Mouse (Mus musculus) central nervous system, embryonic 11.5 days (tissue): Measurements from ENCODE around the gene Taar2. TPM values are rescaled to one million over a fixed set of nuclear protein-coding genes. Genes with fewer than 3 reads are reported as not detected.

ENCODE experiments used
- polyA plus RNA-seq: library from polyadenylated mRNA; depleted of rRNA; stranded (reverse); fragments of >200 nt; gene quantifications from 2 replicates; pipeline ENCODE4 v1.2.3, GENCODE M21; 2012; rRNA removed

Gene Taar2
- polyA plus RNA-seq, result not detected in 2 replicates

DNA sequence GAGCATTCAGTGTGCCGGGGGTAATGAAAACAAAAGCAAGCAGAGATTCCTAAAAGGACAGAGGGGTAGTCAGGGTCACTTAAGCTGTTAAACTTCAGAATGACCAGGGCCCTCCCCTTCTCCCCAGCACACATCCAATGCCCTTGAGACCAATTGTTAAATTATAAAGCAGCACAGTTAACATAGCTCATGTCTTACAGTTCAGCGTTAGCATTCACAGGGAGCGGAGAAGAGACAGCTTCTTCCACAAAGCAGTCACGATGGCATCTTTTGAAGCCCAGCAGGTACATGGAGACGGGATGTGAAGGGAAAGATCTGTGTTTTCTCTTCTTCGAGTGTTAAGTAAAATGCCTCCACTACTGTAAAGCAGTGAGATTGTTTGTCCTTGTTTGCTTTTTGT lies at the start of gene Taar2:
Taar2 (plus strand) TSS at position 261 of the 400 bp plus-strand sequence.

GRCm38 (mm10) chr10:23894601-23895349 lies 43.6 kb upstream of the Taar2 start, which contains the start of gene Vnn1:
Vnn1 (plus strand) TSS chr10:23894688.

GRCm38 (mm10) chr10:23920056-23920455 lies 18.3 kb upstream of the Taar2 start, which contains the start of gene Taar1:
Taar1 (plus strand) TSS chr10:23920356.

GRCm38 (mm10) chr10:23949508-23950005 lies 11.2 kb downstream of the Taar2 start, which contains the start of gene Taar3:
Taar3 (plus strand) TSS chr10:23949558.

DNA sequence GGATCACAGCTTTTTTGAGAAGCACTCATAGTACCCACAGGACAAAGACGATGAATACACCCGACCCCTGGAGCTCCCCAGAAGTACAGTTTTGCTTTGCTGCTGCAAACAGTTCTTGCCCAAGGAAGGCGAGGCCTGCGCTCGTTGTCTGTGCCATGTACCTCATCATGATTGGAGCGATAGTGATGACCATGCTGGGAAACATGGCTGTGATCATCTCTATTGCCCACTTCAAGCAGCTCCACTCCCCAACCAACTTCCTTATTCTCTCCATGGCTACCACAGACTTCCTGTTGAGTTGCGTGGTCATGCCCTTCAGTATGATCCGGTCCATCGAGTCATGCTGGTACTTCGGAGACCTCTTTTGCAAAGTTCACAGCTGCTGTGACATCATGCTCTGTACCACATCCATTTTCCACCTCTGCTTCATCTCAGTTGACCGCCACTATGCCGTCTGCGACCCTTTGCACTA lies 22.1 kb downstream of the Taar2 start, which contains the start of gene Taar4:
Taar4 (plus strand) TSS at position 51 of the 472 bp plus-strand sequence.

DNA sequence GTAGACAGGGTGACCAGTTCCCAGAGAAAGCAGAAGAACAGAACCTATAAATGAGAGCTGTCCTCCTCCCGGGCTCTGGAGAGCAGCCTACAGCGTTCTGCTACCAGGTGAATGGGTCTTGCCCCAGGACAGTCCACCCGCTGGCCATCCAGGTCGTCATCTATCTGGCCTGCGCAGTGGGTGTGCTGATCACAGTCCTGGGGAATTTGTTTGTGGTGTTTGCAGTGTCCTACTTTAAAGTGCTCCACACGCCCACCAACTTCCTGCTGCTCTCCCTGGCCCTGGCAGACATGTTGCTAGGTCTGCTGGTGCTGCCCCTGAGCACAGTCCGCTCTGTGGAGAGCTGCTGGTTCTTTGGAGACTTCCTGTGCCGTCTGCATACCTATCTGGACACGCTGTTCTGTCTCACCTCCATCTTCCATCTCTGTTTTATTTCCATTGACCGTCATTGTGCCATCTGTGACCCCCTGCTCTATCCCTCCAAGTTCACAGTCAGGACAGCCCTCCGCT lies 32.3 kb downstream of the Taar2 start, which contains the start of gene Taar5:
Taar5 (plus strand) TSS at position 51 of the 510 bp plus-strand sequence.

GRCm38 (mm10) chr10:23985546-23985945 lies 47.2 kb downstream of the Taar2 start, which contains the start of gene Taar6:
Taar6 (minus strand) TSS chr10:23985646.

Other genes starting within 250 kb of the Taar2 start
- 3,597 and 5,155 TPM in 2 replicates for gene Rps12, start 151.3 kb upstream of the Taar2 start, polyA plus RNA-seq
- gene Slc18b1, start 141.6 kb upstream of the Taar2 start, polyA plus RNA-seq, result 15.1 and 17.1 TPM in 2 replicates
- gene Vnn3, start 87.1 kb upstream of the Taar2 start, polyA plus RNA-seq, result 0.04 TPM in 1 of 2 replicates, not detected in the other
- 1.0 and 1.4 TPM in 2 replicates for gene Vnn1, start 43.9 kb upstream of the Taar2 start, polyA plus RNA-seq
- not detected in 2 replicates for gene Taar1, start 18.2 kb upstream of the Taar2 start, polyA plus RNA-seq
- not detected in 2 replicates for gene Taar3, start 11.0 kb downstream of the Taar2 start, polyA plus RNA-seq
- gene Taar4, start 21.9 kb downstream of the Taar2 start, polyA plus RNA-seq, result not detected in 2 replicates
- 0.10 TPM in 1 of 2 replicates, not detected in the other for gene Taar5, start 32.1 kb downstream of the Taar2 start, polyA plus RNA-seq
- gene Taar6, start 47.1 kb downstream of the Taar2 start, polyA plus RNA-seq, result not detected in 2 replicates
- not detected in 2 replicates for gene Taar7a, start 54.9 kb downstream of the Taar2 start, polyA plus RNA-seq
- gene Taar7b, start 61.4 kb downstream of the Taar2 start, polyA plus RNA-seq, result not detected in 2 replicates
- not detected in 2 replicates for gene Taar7d, start 88.7 kb downstream of the Taar2 start, polyA plus RNA-seq
- not detected in 2 replicates for gene Taar7e, start 99.0 kb downstream of the Taar2 start, polyA plus RNA-seq
- not detected in 2 replicates for gene Taar7f, start 110.9 kb downstream of the Taar2 start, polyA plus RNA-seq
- not detected in 2 replicates for gene Taar8a, start 137.9 kb downstream of the Taar2 start, polyA plus RNA-seq
- not detected in 2 replicates for gene Taar8b, start 153.7 kb downstream of the Taar2 start, polyA plus RNA-seq
- not detected in 2 replicates for gene Taar8c, start 163.3 kb downstream of the Taar2 start, polyA plus RNA-seq
- gene Taar9, start 171.0 kb downstream of the Taar2 start, polyA plus RNA-seq, result not detected in 2 replicates
- gene Stx7, start 210.7 kb downstream of the Taar2 start, polyA plus RNA-seq, result 37.9 and 67.8 TPM in 2 replicates